Mouse (Mus musculus): Measurements from ENCODE around the gene Gm20696. TPM values are rescaled to one million over a fixed set of nuclear protein-coding genes. Genes with fewer than 3 reads are reported as not detected.

The Gm20696 gene
- polyA plus RNA-seq, 1 experiment from 2014 or later, result 3.0 TPM

GRCm38 (mm10) chr6:99446801-99447415 is 219.7 kb downstream of the Gm20696 start:
- Histone ChIP-seq H3K27ac (ENCODE audit: low read depth, low read length) (no peak overlapping the region), H3K27me3 (ENCODE audit: control insufficient read depth, insufficient read depth, low read length) (no peaks in the 10 kb centered on the region), H3K4me1 (ENCODE audit: control insufficient read depth, insufficient read depth, low read length) (no peaks in the 10 kb centered on the region), H3K9ac (replicated peaks; ENCODE audit: low read depth, low read length) (no peak overlapping the region), H3K4me3 (ENCODE audit: low read depth, low read length) (no peak overlapping the region), H3K4me2 (ENCODE audit: low read depth, low read length) (no peak overlapping the region), H3K9me3 (ENCODE audit: control insufficient read depth, low read length) (no peaks in the 10 kb centered on the region), H3K36me3 (ENCODE audit: control insufficient read depth, insufficient read depth, low read length) (no peaks in the 10 kb centered on the region)
- ATAC-seq (ENCODE audit: low read depth), result no peak
- 96% methylated on average over 12 of the region's 12 CpGs for WGBS

- Histone ChIP-seq H3K4me2 (ENCODE audit: low read depth, low read length) (no peak overlapping the region), H3K9ac (replicated peaks; ENCODE audit: low read depth, low read length) (no peak overlapping the region), H3K9me3 (ENCODE audit: control insufficient read depth, low read length) (no peaks in the 10 kb centered on the region), H3K27ac (ENCODE audit: low read depth, low read length) (no peak overlapping the region), H3K4me1 (ENCODE audit: control insufficient read depth, insufficient read depth, low read length) (peaks cover 20% of the 10 kb centered on the region; the same call in 1 of the 2 replicates), H3K27me3 (ENCODE audit: control insufficient read depth, insufficient read depth, low read length) (no peaks in the 10 kb centered on the region), H3K36me3 (ENCODE audit: control insufficient read depth, insufficient read depth, low read length) (no peaks in the 10 kb centered on the region), H3K4me3 (ENCODE audit: low read depth, low read length) (no peak overlapping the region)
- no peak for ATAC-seq (ENCODE audit: low read depth)
- WGBS, result 69% methylated on average over 5 of the region's 5 CpGs
Measured at GRCm38 (mm10) chr6:99443460-99443859, 223.1 kb downstream of the Gm20696 start.

- Histone ChIP-seq H3K9me3 (ENCODE audit: control insufficient read depth, low read length) (no peaks in the 10 kb centered on the region), H3K4me3 (ENCODE audit: low read depth, low read length) (no peak overlapping the region), H3K27ac (ENCODE audit: low read depth, low read length) (no peak overlapping the region), H3K4me2 (ENCODE audit: low read depth, low read length) (no peak overlapping the region), H3K36me3 (ENCODE audit: control insufficient read depth, insufficient read depth, low read length) (no peaks in the 10 kb centered on the region), H3K4me1 (ENCODE audit: control insufficient read depth, insufficient read depth, low read length) (peaks cover 20% of the 10 kb centered on the region; the same call in 1 of the 2 replicates), H3K27me3 (ENCODE audit: control insufficient read depth, insufficient read depth, low read length) (no peaks in the 10 kb centered on the region), H3K9ac (replicated peaks; ENCODE audit: low read depth, low read length) (no peak overlapping the region)
- 31% methylated on average over 7 of the region's 7 CpGs for WGBS
- no peak for ATAC-seq (ENCODE audit: low read depth)
Measured at GRCm38 (mm10) chr6:99441100-99441499, 225.5 kb downstream of the Gm20696 start.

- H3K4me2 ChIP-seq (ENCODE audit: low read depth, low read length), result no peak overlapping the region
- 89% methylated on average over 2 of the region's 2 CpGs for WGBS
- H3K4me3 ChIP-seq (ENCODE audit: low read depth, low read length), result no peak overlapping the region
- peaks cover 20% of the 10 kb centered on the region; the same call in 1 of the 2 replicates for H3K4me1 ChIP-seq (ENCODE audit: control insufficient read depth, insufficient read depth, low read length)
- no peaks in the 10 kb centered on the region for H3K27me3 ChIP-seq (ENCODE audit: control insufficient read depth, insufficient read depth, low read length)
- H3K27ac ChIP-seq (ENCODE audit: low read depth, low read length), result no peak overlapping the region
- H3K9me3 ChIP-seq (ENCODE audit: control insufficient read depth, low read length), result no peaks in the 10 kb centered on the region
- H3K9ac ChIP-seq (replicated peaks; ENCODE audit: low read depth, low read length), result no peak overlapping the region
- ATAC-seq (ENCODE audit: low read depth), result no peak
- no peaks in the 10 kb centered on the region for H3K36me3 ChIP-seq (ENCODE audit: control insufficient read depth, insufficient read depth, low read length)
Measured at GRCm38 (mm10) chr6:99440606-99441005, 226.0 kb downstream of the Gm20696 start.

- WGBS, result 2% methylated on average over 9 of the region's 9 CpGs
- Histone ChIP-seq H3K27ac (ENCODE audit: low read depth, low read length) (peak overlapping the region; percentile 46; the same call in 1 of the 2 replicates), H3K9ac (replicated peaks; ENCODE audit: low read depth, low read length) (peak overlapping the region; percentile 2; the same call in 1 of the 2 replicates), H3K9me3 (ENCODE audit: control insufficient read depth, low read length) (no peaks in the 10 kb centered on the region), H3K4me2 (ENCODE audit: low read depth, low read length) (peak overlapping the region; percentile 12), H3K4me3 (ENCODE audit: low read depth, low read length) (no peak overlapping the region), H3K4me1 (ENCODE audit: control insufficient read depth, insufficient read depth, low read length) (peaks cover 20% of the 10 kb centered on the region; the same call in 1 of the 2 replicates), H3K36me3 (ENCODE audit: control insufficient read depth, insufficient read depth, low read length) (no peaks in the 10 kb centered on the region), H3K27me3 (ENCODE audit: control insufficient read depth, insufficient read depth, low read length) (no peaks in the 10 kb centered on the region)
- ATAC-seq (ENCODE audit: low read depth), result peak; percentile 34; the same call in 1 of the 2 replicates
Measured at GRCm38 (mm10) chr6:99439878-99440361, 226.7 kb downstream of the Gm20696 start.

- Histone ChIP-seq H3K9me3 (ENCODE audit: control insufficient read depth, low read length) (no peaks in the 10 kb centered on the region), H3K36me3 (ENCODE audit: control insufficient read depth, insufficient read depth, low read length) (no peaks in the 10 kb centered on the region), H3K27ac (ENCODE audit: low read depth, low read length) (peak overlapping the region; percentile 46; the same call in 1 of the 2 replicates), H3K4me2 (ENCODE audit: low read depth, low read length) (peak overlapping the region; percentile 12), H3K27me3 (ENCODE audit: control insufficient read depth, insufficient read depth, low read length) (no peaks in the 10 kb centered on the region), H3K4me3 (ENCODE audit: low read depth, low read length) (no peak overlapping the region), H3K9ac (replicated peaks; ENCODE audit: low read depth, low read length) (no peak overlapping the region; the same call in 1 of the 2 replicates), H3K4me1 (ENCODE audit: control insufficient read depth, insufficient read depth, low read length) (peaks cover 20% of the 10 kb centered on the region; the same call in 1 of the 2 replicates)
- 8% methylated on average over 9 of the region's 9 CpGs for WGBS
- no peak for ATAC-seq (ENCODE audit: low read depth)
Measured at GRCm38 (mm10) chr6:99439214-99439877, 227.3 kb downstream of the Gm20696 start.

- H3K4me1 ChIP-seq (ENCODE audit: control insufficient read depth, insufficient read depth, low read length), result peaks cover 20% of the 10 kb centered on the region; the same call in 1 of the 2 replicates
- no peaks in the 10 kb centered on the region for H3K27me3 ChIP-seq (ENCODE audit: control insufficient read depth, insufficient read depth, low read length)
- H3K4me2 ChIP-seq (ENCODE audit: low read depth, low read length), result no peak overlapping the region
- no peak for ATAC-seq (ENCODE audit: low read depth)
- WGBS, result 96% methylated on average over 6 of the region's 6 CpGs
- H3K4me3 ChIP-seq (ENCODE audit: low read depth, low read length), result no peak overlapping the region
- H3K27ac ChIP-seq (ENCODE audit: low read depth, low read length), result no peak overlapping the region
- no peaks in the 10 kb centered on the region for H3K9me3 ChIP-seq (ENCODE audit: control insufficient read depth, low read length)
- no peak overlapping the region for H3K9ac ChIP-seq (replicated peaks; ENCODE audit: low read depth, low read length)
- H3K36me3 ChIP-seq (ENCODE audit: control insufficient read depth, insufficient read depth, low read length), result no peaks in the 10 kb centered on the region
Measured at GRCm38 (mm10) chr6:99436371-99436770, 230.2 kb downstream of the Gm20696 start.

GRCm38 (mm10) chr6:99435140-99435539 is 231.5 kb downstream of the Gm20696 start:
- Histone ChIP-seq H3K4me1 (ENCODE audit: control insufficient read depth, insufficient read depth, low read length) (peaks cover 13% of the 10 kb centered on the region; the same call in 1 of the 2 replicates), H3K9me3 (ENCODE audit: control insufficient read depth, low read length) (no peaks in the 10 kb centered on the region), H3K27ac (ENCODE audit: low read depth, low read length) (no peak overlapping the region), H3K36me3 (ENCODE audit: control insufficient read depth, insufficient read depth, low read length) (no peaks in the 10 kb centered on the region), H3K4me3 (ENCODE audit: low read depth, low read length) (no peak overlapping the region), H3K4me2 (ENCODE audit: low read depth, low read length) (no peak overlapping the region), H3K27me3 (ENCODE audit: control insufficient read depth, insufficient read depth, low read length) (no peaks in the 10 kb centered on the region), H3K9ac (replicated peaks; ENCODE audit: low read depth, low read length) (no peak overlapping the region)
- 95% methylated on average over 10 of the region's 10 CpGs for WGBS
- ATAC-seq (ENCODE audit: low read depth), result no peak

GRCm38 (mm10) chr6:99433006-99433405 is 233.6 kb downstream of the Gm20696 start:
- Histone ChIP-seq H3K4me3 (ENCODE audit: low read depth, low read length) (no peak overlapping the region), H3K9me3 (ENCODE audit: control insufficient read depth, low read length) (no peaks in the 10 kb centered on the region), H3K4me2 (ENCODE audit: low read depth, low read length) (no peak overlapping the region), H3K27ac (ENCODE audit: low read depth, low read length) (no peak overlapping the region), H3K36me3 (ENCODE audit: control insufficient read depth, insufficient read depth, low read length) (no peaks in the 10 kb centered on the region), H3K27me3 (ENCODE audit: control insufficient read depth, insufficient read depth, low read length) (no peaks in the 10 kb centered on the region), H3K9ac (replicated peaks; ENCODE audit: low read depth, low read length) (no peak overlapping the region), H3K4me1 (ENCODE audit: control insufficient read depth, insufficient read depth, low read length) (no peaks in the 10 kb centered on the region)
- WGBS, result 96% methylated on average over 9 of the region's 9 CpGs
- ATAC-seq (ENCODE audit: low read depth), result no peak
